Mouse (Mus musculus) CH12.LX (cell line): ENCODE measurements around the gene Slc30a1.

ENCODE experiments used
- CHD1 ChIP-seq: IDR thresholded peaks from 2 replicates; pipeline ENCODE4 v1.6.1; 2012; ENCODE audit warnings: low read depth, low read length, improper control_type of control experiment, inconsistent platforms
- CTCF ChIP-seq, 2 experiments: IDR thresholded peaks in 1 of 2; conservative IDR thresholded peaks in 1 of 2; 2 replicates each; pipeline ENCODE4 v1.5.1; 2011 to 2012; ENCODE audit warnings: low read depth in 2 of 2, low read length in 2 of 2, improper control_type of control experiment in 1 of 2, inconsistent platforms in 1 of 2, mild to moderate bottlenecking in 1 of 2, moderate library complexity in 1 of 2
- E2F4 ChIP-seq: IDR thresholded peaks from 2 replicates; pipeline ENCODE4 v1.6.1; 2011; ENCODE audit warnings: low read depth, low read length, improper control_type of control experiment; ENCODE audit not compliant: insufficient replicate concordance
- EP300 ChIP-seq: IDR thresholded peaks from 2 replicates; pipeline ENCODE4 v1.6.1; 2011; ENCODE audit warnings: low read length, improper control_type of control experiment
- ETS1 ChIP-seq: conservative IDR thresholded peaks from 2 replicates; pipeline ENCODE4 v1.6.1; 2012; ENCODE audit warnings: low read depth, mild to moderate bottlenecking, inconsistent platforms, low read length, improper control_type of control experiment, moderate library complexity
- IRF4 ChIP-seq: IDR thresholded peaks from 2 replicates; pipeline ENCODE4 v1.6.1; 2014; ENCODE audit warnings: low read depth, mild to moderate bottlenecking, inconsistent platforms, low read length, improper control_type of control experiment
- MAX ChIP-seq: IDR thresholded peaks from 2 replicates; pipeline ENCODE4 v1.6.1; 2011; ENCODE audit warnings: low read length, improper control_type of control experiment
- MAZ ChIP-seq: IDR thresholded peaks from 2 replicates; pipeline ENCODE4 v1.6.1; 2012; ENCODE audit warnings: low read depth, mild to moderate bottlenecking, inconsistent platforms, low read length, improper control_type of control experiment, moderate library complexity
- POLR2A ChIP-seq: IDR thresholded peaks from 2 replicates; pipeline ENCODE4 v1.6.1; 2011; ENCODE audit warnings: low read depth, mild to moderate bottlenecking, improper control_type of control experiment, low read length
- TBP ChIP-seq: conservative IDR thresholded peaks from 2 replicates; pipeline ENCODE4 v1.6.1; 2011; ENCODE audit warnings: low read depth, low read length, improper control_type of control experiment
- USF1 ChIP-seq: IDR thresholded peaks from 2 replicates; pipeline ENCODE4 v1.6.1; 2014; ENCODE audit warnings: low read depth, mild to moderate bottlenecking, inconsistent platforms, low read length, improper control_type of control experiment
- ZC3H11A ChIP-seq: IDR thresholded peaks from 2 replicates; pipeline ENCODE4 v1.6.1; 2012; ENCODE audit warnings: low read depth, mild to moderate bottlenecking, inconsistent platforms, low read length, improper control_type of control experiment
- ZMIZ1 ChIP-seq: IDR thresholded peaks from 2 replicates; pipeline ENCODE4 v1.6.1; 2012; ENCODE audit warnings: low read depth, mild to moderate bottlenecking, inconsistent platforms, low read length, improper control_type of control experiment

DNA sequence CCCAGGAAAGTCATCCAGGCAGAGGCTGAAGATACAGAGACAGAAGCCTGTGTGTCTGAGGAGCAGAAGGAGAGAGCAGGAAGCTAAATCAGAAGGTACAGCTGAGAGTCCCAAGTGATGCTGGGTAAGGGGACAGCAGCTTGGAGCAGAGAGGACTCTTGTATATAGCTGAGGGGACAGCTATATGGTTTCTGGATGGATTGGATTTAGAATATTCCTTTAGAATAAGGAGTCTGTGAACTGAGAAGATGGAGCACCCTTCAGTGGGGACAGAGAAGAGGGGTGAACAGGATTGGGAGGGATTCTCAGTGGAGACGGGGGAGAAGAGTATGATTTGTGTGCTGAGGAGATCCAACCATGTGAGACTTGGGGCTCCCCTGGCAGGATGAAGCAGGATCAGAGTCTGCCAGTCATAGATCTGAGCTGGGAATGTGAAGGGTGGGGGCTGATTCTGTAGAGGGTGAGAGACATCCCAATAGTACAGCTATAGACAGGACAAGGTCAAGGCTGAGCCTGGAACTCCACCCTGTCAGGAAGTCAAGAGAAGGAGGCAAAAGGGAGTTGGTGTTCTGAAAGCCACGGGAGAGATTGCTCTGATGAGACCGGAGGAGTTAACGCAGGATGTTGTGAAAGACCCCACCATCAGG lies 26.5 kb downstream of the Slc30a1 start:
- TF ChIP-seq CTCF (conservative IDR thresholded peaks at IDR 0.05 in 1 of 2, IDR thresholded peaks at IDR 0.05 in 1 of 2; ENCODE audit: low read depth in 2 of 2, low read length in 2 of 2) (no peak), ZMIZ1 (no peak), EP300 (no peak), POLR2A (no peak), E2F4 (no peak), USF1 (no peak), ZC3H11A (no peak), TBP (no peak), MAX (no peak), MAZ (no peak), IRF4 (no peak), CHD1 (no peak), ETS1 (no peak)
